Mouse (Mus musculus): ENCODE data around the gene 1700012P22Rik. TPM values are rescaled to one million over a fixed set of nuclear protein-coding genes. Genes with fewer than 3 reads are reported as not detected.

1700012P22Rik gene
- polyA plus RNA-seq (2012; rRNA removed) = 111 and 131 TPM in 2 replicates

DNA sequence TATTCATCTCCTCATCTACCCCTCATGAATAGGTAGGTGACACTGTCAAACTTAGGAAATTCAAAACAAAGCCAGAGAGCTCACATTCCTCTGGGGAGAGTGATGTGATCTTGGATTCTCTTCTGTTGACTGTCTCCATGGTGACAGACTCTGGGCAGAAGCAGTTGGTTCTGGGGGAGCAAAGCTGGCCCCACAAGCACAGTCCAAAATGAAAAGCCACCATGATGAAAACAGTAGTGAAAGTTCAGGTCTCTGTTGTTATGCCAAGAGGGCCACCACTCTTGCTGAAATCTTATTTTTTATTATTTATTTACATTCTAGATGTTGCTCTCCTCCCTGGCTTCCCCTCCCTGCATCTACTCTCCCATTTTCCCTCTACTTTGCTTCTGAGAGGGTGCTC lies at the start of gene 1700012P22Rik:
Gene 1700012P22Rik, minus strand, starts transcription at position 101 of the 400 bp plus-strand sequence.
- Histone ChIP-seq H3K4me3 (ENCODE audit: control insufficient read depth, low read depth, low read length) (peak within 1 kb of the TSS; percentile 73), H3K4me1 (ENCODE audit: control insufficient read depth, insufficient read depth, low read length) (no peaks in the 10 kb centered on the region), H3K27me3 (ENCODE audit: control insufficient read depth, insufficient read depth, low read length) (no peaks in the 10 kb centered on the region), H3K27ac (ENCODE audit: control insufficient read depth, insufficient read depth, low read depth, low read length) (no peak within 1 kb of the TSS; the same call in 1 of the 2 replicates), H3K36me3 (ENCODE audit: control insufficient read depth, insufficient read depth, low read length) (no peaks in the 10 kb centered on the region)
- TF ChIP-seq POLR2A (IDR thresholded peaks at IDR 0.05; ENCODE audit: control insufficient read depth, low read depth, low read length) = no peak
- no peak for TF ChIP-seq CTCF (IDR thresholded peaks at IDR 0.05; ENCODE audit: control insufficient read depth, insufficient read depth, insufficient replicate concordance, low read depth, low read length)

DNA sequence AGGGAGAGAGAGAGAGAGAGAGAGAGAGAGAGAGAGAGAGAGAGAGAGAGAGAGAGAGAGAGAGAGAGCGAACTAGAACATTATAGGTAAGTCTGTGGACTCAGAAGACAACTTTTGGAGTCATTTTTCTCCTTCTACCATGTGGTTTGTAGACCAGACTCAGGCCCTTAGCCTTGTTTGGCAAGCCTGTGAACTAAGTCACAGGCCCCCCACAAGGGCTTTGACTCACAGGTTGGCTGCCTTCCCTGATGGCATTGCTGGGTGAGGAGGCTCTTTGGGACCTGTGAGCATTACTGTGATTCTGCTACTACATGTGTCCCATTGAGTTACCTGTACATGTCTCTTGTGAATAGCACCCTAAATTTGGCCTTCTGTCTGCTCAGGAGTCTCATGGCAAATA lies 29.5 kb upstream of the 1700012P22Rik start:
- H3K27me3 ChIP-seq (ENCODE audit: control insufficient read depth, insufficient read depth, low read length) = no peaks in the 10 kb centered on the region
- H3K36me3 ChIP-seq (ENCODE audit: control insufficient read depth, insufficient read depth, low read length) = no peaks in the 10 kb centered on the region
- H3K4me3 ChIP-seq (ENCODE audit: control insufficient read depth, low read depth, low read length) = no peak overlapping the region
- TF ChIP-seq POLR2A (IDR thresholded peaks at IDR 0.05; ENCODE audit: control insufficient read depth, low read depth, low read length) = no peak
- TF ChIP-seq CTCF (IDR thresholded peaks at IDR 0.05; ENCODE audit: control insufficient read depth, insufficient read depth, insufficient replicate concordance, low read depth, low read length) = no peak
- no peak overlapping the region for H3K27ac ChIP-seq (ENCODE audit: control insufficient read depth, insufficient read depth, low read depth, low read length)
- H3K4me1 ChIP-seq (ENCODE audit: control insufficient read depth, insufficient read depth, low read length) = no peaks in the 10 kb centered on the region

DNA sequence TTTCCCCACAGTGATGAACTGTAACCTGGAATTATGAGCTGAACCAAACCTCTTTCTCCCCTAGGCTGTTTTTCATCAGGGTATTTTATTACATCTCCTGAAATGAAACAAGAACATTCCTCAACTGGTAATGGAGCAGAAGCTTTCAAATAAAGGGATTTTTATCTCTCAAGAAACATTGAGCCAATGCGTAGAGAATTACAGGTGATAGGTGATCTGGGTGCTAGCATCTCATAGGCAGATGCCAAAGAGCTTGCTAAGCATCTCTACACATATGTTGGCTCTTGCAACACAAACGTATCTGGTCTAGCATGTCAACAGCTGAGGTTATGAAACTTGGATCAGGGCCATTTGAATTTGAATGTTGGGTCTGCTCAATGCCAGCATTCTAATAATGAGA lies 26.6 kb upstream of the 1700012P22Rik start:
- Histone ChIP-seq H3K27me3 (ENCODE audit: control insufficient read depth, insufficient read depth, low read length) (no peaks in the 10 kb centered on the region), H3K4me3 (ENCODE audit: control insufficient read depth, low read depth, low read length) (no peak overlapping the region), H3K4me1 (ENCODE audit: control insufficient read depth, insufficient read depth, low read length) (no peaks in the 10 kb centered on the region), H3K36me3 (ENCODE audit: control insufficient read depth, insufficient read depth, low read length) (no peaks in the 10 kb centered on the region), H3K27ac (ENCODE audit: control insufficient read depth, insufficient read depth, low read depth, low read length) (no peak overlapping the region)
- TF ChIP-seq POLR2A (IDR thresholded peaks at IDR 0.05; ENCODE audit: control insufficient read depth, low read depth, low read length) = no peak
- TF ChIP-seq CTCF (IDR thresholded peaks at IDR 0.05; ENCODE audit: control insufficient read depth, insufficient read depth, insufficient replicate concordance, low read depth, low read length) = no peak

DNA sequence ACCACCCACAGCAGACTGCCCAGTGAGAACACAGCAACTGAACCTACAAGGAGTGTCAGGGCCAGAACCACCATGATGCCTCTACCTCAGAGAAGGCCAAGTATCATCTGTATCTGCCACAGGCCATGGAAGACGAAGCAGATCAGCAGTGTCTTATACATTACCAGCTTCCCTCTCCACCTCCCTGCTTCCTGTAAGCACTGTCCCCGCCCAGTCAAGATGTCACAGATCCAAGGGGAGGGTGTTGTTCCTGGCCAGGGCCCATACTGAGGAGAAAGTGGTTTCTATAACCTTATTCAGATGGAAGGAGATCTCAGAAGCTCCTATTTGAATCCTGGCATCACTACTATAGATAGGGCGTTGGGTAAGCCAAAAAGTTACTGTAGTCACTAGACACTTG lies 25.1 kb upstream of the 1700012P22Rik start, which contains the start of gene Aadacl3:
Gene Aadacl3, minus strand, starts transcription at position 101 of the 400 bp plus-strand sequence.
- H3K36me3 ChIP-seq (ENCODE audit: control insufficient read depth, insufficient read depth, low read length) = no peaks in the 10 kb centered on the region
- no peaks in the 10 kb centered on the region for H3K27me3 ChIP-seq (ENCODE audit: control insufficient read depth, insufficient read depth, low read length)
- no peak for TF ChIP-seq POLR2A (IDR thresholded peaks at IDR 0.05; ENCODE audit: control insufficient read depth, low read depth, low read length)
- no peak for TF ChIP-seq CTCF (IDR thresholded peaks at IDR 0.05; ENCODE audit: control insufficient read depth, insufficient read depth, insufficient replicate concordance, low read depth, low read length)

DNA sequence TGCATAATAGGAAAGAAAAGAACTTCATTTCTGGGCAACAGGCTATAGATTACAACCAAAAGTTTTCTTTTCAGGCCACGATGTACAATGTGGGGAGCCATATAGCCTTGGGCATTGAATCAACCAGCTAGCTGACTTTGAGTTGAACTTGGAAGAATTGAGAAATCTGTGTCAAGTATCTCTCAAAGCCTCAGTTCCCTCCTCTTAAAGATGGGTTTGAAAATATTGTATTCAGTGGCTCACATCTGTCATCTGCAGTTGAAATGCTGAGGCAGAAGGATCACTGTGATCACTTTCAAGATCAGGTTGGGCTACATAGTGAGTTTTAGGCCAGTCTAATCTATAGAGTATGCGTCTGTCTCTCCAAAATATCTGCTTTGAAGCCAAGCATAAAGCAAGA lies 14.6 kb upstream of the 1700012P22Rik start, which contains the start of gene Gm9944:
Gene Gm9944, minus strand, starts transcription at position 101 of the 400 bp plus-strand sequence.
- TF ChIP-seq CTCF (IDR thresholded peaks at IDR 0.05; ENCODE audit: control insufficient read depth, insufficient read depth, insufficient replicate concordance, low read depth, low read length) (no peak), POLR2A (IDR thresholded peaks at IDR 0.05; ENCODE audit: control insufficient read depth, low read depth, low read length) (no peak)
- Histone ChIP-seq H3K36me3 (ENCODE audit: control insufficient read depth, insufficient read depth, low read length) (no peaks in the 10 kb centered on the region), H3K27me3 (ENCODE audit: control insufficient read depth, insufficient read depth, low read length) (no peaks in the 10 kb centered on the region), H3K4me1 (ENCODE audit: control insufficient read depth, insufficient read depth, low read length) (no peaks in the 10 kb centered on the region), H3K27ac (ENCODE audit: control insufficient read depth, insufficient read depth, low read depth, low read length) (no peak within 1 kb of the TSS), H3K4me3 (ENCODE audit: control insufficient read depth, low read depth, low read length) (no peak within 1 kb of the TSS)

More for the DNA sequence above, 25.1 kb upstream of the 1700012P22Rik start, which contains the start of gene Aadacl3:
- H3K4me3 ChIP-seq (ENCODE audit: control insufficient read depth, low read depth, low read length) = no peak within 1 kb of the TSS
- H3K4me1 ChIP-seq (ENCODE audit: control insufficient read depth, insufficient read depth, low read length) = no peaks in the 10 kb centered on the region
- no peak within 1 kb of the TSS for H3K27ac ChIP-seq (ENCODE audit: control insufficient read depth, insufficient read depth, low read depth, low read length)

DNA sequence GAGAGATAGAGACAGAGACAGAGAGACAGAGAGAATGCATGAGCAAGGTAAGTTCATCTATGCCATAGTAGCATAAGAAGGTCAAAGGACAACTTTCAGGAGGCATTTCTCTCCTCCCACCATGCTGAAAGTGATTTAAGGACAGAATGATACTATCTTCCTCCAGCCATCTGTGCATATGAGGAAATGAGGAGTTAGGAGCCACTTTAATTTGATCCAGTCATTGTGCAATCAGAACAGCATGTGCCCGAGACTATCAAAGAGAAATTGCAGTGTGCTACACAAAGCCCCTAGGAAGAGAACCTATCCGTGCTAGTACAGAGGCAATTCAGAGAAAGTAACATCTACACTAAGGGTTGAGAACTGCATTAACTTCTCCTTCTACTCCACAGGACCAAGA lies 10.0 kb upstream of the 1700012P22Rik start:
- H3K36me3 ChIP-seq (ENCODE audit: control insufficient read depth, insufficient read depth, low read length) = no peaks in the 10 kb centered on the region
- H3K27ac ChIP-seq (ENCODE audit: control insufficient read depth, insufficient read depth, low read depth, low read length) = no peak overlapping the region
- no peak for TF ChIP-seq CTCF (IDR thresholded peaks at IDR 0.05; ENCODE audit: control insufficient read depth, insufficient read depth, insufficient replicate concordance, low read depth, low read length)
- no peak for TF ChIP-seq POLR2A (IDR thresholded peaks at IDR 0.05; ENCODE audit: control insufficient read depth, low read depth, low read length)
- H3K4me1 ChIP-seq (ENCODE audit: control insufficient read depth, insufficient read depth, low read length) = no peaks in the 10 kb centered on the region
- no peak overlapping the region for H3K4me3 ChIP-seq (ENCODE audit: control insufficient read depth, low read depth, low read length)
- H3K27me3 ChIP-seq (ENCODE audit: control insufficient read depth, insufficient read depth, low read length) = no peaks in the 10 kb centered on the region

DNA sequence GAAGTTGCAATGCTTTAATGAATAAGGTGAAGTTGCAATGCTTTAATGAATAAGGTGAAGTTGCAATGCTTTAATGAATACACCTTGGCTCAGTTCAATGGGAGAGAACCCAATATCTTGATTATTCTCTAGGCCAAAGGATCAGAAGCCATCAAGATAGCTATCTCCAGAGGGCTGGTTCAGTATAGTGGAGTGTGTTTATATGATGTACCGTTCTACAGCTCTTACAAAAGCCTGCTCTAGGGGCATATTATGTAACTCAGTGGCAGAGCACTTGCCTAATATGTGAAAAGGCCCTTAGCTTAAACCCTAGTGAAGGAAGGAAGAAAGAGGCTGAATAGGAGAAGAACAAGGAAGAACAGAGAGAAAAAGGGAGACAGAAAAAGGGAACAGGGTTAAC lies 3.0 kb upstream of the 1700012P22Rik start:
- no peaks in the 10 kb centered on the region for H3K36me3 ChIP-seq (ENCODE audit: control insufficient read depth, insufficient read depth, low read length)
- H3K4me1 ChIP-seq (ENCODE audit: control insufficient read depth, insufficient read depth, low read length) = no peaks in the 10 kb centered on the region
- H3K27me3 ChIP-seq (ENCODE audit: control insufficient read depth, insufficient read depth, low read length) = no peaks in the 10 kb centered on the region
- no peak overlapping the region for H3K4me3 ChIP-seq (ENCODE audit: control insufficient read depth, low read depth, low read length)
- TF ChIP-seq POLR2A (IDR thresholded peaks at IDR 0.05; ENCODE audit: control insufficient read depth, low read depth, low read length) (no peak), CTCF (IDR thresholded peaks at IDR 0.05; ENCODE audit: control insufficient read depth, insufficient read depth, insufficient replicate concordance, low read depth, low read length) (no peak)
- no peak overlapping the region for H3K27ac ChIP-seq (ENCODE audit: control insufficient read depth, insufficient read depth, low read depth, low read length)
